Mouse (Mus musculus): ENCODE results near the gene Klhl21. TPM values are rescaled to one million over a fixed set of nuclear protein-coding genes. Genes with fewer than 3 reads are reported as not detected.

The Klhl21 gene
- polyA plus RNA-seq, 2 experiments, result 2.3 to 4.4 TPM

GRCm38 (mm10) chr4:151994228-151995171, 14.1 kb upstream of the Klhl21 start:
- TF ChIP-seq CTCF (IDR thresholded peaks at IDR 0.05; ENCODE audit: low read depth) (no peak), EP300 (IDR thresholded peaks at IDR 0.05; ENCODE audit: low read depth) (peak; percentile 64)

GRCm38 (mm10) chr4:151995371-151996172, 13.0 kb upstream of the Klhl21 start:
- ATAC-seq (ENCODE audit: insufficient read depth), result peak; percentile 1; the same call in 1 of the 2 replicates
- peak overlapping the region; percentile 92 for H3K9ac ChIP-seq (replicated peaks)

More at GRCm38 (mm10) chr4:151994228-151995171, 14.1 kb upstream of the Klhl21 start:
- Histone ChIP-seq H3K4me3 (ENCODE audit: insufficient read depth in 1 of 2, low read depth in 2 of 2, low read length in 2 of 2) (peak overlapping the region; percentile 76 to 81), H3K9me3 (ENCODE audit: control insufficient read depth, low read length) (no peaks in the 10 kb centered on the region), H3K27ac (no peak overlapping the region), H3K4me1 (replicated peaks; ENCODE audit: control insufficient read depth in 2 of 2, insufficient read depth in 2 of 2, low read length in 1 of 2) (peaks cover 14 to 19% of the 10 kb centered on the region in 2 experiments), H3K27me3 (ENCODE audit: control insufficient read depth, insufficient read depth, low read length) (peaks cover 14% of the 10 kb centered on the region), H3K36me3 (replicated peaks; ENCODE audit: control insufficient read depth, insufficient read depth, low read depth) (peaks cover 11% of the 10 kb centered on the region; the same call in 1 of the 2 replicates), H3K9ac (replicated peaks) (peak overlapping the region; percentile 92), H3K4me2 (ENCODE audit: low read depth) (peak overlapping the region; percentile 99)
- ATAC-seq (ENCODE audit: insufficient read depth) (no peak), DNase-seq (ENCODE audit: low read depth in 3 of 3, low spot score in 3 of 3) (peak in 2 of 3 experiments; percentile 45 to 55)
- 3% methylated on average over 61 of the region's 61 CpGs for WGBS (ENCODE audit: insufficient replicate concordance)

DNA sequence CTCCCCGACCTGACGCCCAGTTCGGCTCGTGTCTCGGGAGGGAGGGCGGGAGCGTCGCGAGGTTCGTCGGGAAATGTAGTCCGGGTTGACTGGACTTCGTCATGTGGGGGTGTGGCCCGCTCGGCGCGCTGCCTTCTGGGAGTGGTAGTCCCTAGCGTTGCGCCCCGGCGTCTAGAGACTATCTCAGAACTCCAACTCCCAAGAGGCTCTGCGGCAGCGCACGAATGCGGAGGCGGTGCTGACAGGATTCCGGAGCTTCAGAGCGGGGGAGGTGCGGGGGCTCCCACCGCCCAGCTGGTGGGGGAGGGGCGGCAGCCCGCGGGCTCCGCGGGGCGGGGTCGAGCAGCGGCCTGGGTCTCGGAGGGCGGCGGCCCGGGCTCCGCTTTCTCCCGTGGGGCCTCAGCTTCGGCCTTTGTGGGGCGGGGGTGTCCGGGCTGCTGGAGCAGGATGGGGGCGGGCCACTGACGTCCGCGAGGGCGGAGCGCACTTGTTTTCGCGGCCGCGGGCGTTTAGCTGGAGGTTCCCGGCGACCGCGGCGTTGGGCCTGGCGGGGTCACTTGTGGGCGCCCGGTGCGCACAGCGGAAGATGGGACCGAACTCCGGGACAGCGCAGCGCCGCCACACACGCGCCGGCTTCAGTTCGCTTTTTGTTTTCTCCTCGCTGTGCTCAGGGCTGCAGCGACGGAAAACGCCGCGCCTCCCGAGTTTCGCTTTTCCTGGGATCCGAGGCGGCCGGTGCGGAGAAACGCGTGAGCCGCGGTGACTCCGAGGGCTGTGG, 12.2 kb upstream of the Klhl21 start, which contains the start of gene Phf13:
Gene Phf13 (minus strand): TSS at position 86 of the 778 bp plus-strand sequence.
- peak within 1 kb of the TSS; percentile 80 for H3K27ac ChIP-seq
- DNase-seq (ENCODE audit: low read depth in 3 of 3, low spot score in 3 of 3) (peak; percentile 98), ATAC-seq (ENCODE audit: insufficient read depth) (peak; percentile 95)
- H3K4me3 ChIP-seq (ENCODE audit: insufficient read depth in 1 of 2, low read depth in 2 of 2, low read length in 2 of 2), result peak within 1 kb of the TSS; percentile 81 to 83
- H3K9me3 ChIP-seq (ENCODE audit: control insufficient read depth, low read length), result no peaks in the 10 kb centered on the region
- peaks cover 14 to 19% of the 10 kb centered on the region in 2 experiments for H3K4me1 ChIP-seq (replicated peaks; ENCODE audit: control insufficient read depth in 2 of 2, insufficient read depth in 2 of 2, low read length in 1 of 2)
- TF ChIP-seq EP300 (IDR thresholded peaks at IDR 0.05; ENCODE audit: low read depth), result no peak
- 0 out of 2 replicates have a peak, but pooled peaks have one; percentile 11 for TF ChIP-seq CTCF (IDR thresholded peaks at IDR 0.05; ENCODE audit: low read depth)
- WGBS (ENCODE audit: insufficient replicate concordance), result under 1% methylated on average over 94 of the region's 94 CpGs
- H3K27me3 ChIP-seq (ENCODE audit: control insufficient read depth, insufficient read depth, low read length), result peaks cover 14% of the 10 kb centered on the region
- peak within 1 kb of the TSS; percentile 97 for H3K9ac ChIP-seq (replicated peaks)
- peak within 1 kb of the TSS; percentile 99 for H3K4me2 ChIP-seq (ENCODE audit: low read depth)
- H3K36me3 ChIP-seq (replicated peaks; ENCODE audit: control insufficient read depth, insufficient read depth, low read depth), result peaks cover 8% of the 10 kb centered on the region; the same call in 1 of the 2 replicates

More at GRCm38 (mm10) chr4:151995371-151996172, 13.0 kb upstream of the Klhl21 start:
- Histone ChIP-seq H3K4me1 (replicated peaks; ENCODE audit: control insufficient read depth in 2 of 2, insufficient read depth in 2 of 2, low read length in 1 of 2) (peaks cover 14 to 19% of the 10 kb centered on the region in 2 experiments), H3K27ac (peak overlapping the region; percentile 15), H3K36me3 (replicated peaks; ENCODE audit: control insufficient read depth, insufficient read depth, low read depth) (peaks cover 8% of the 10 kb centered on the region; the same call in 1 of the 2 replicates), H3K9me3 (ENCODE audit: control insufficient read depth, low read length) (no peaks in the 10 kb centered on the region), H3K4me2 (ENCODE audit: low read depth) (peak overlapping the region; percentile 99), H3K4me3 (ENCODE audit: insufficient read depth in 1 of 2, low read depth in 2 of 2, low read length in 2 of 2) (peak overlapping the region; percentile 76 to 81), H3K27me3 (ENCODE audit: control insufficient read depth, insufficient read depth, low read length) (peaks cover 14% of the 10 kb centered on the region)
- TF ChIP-seq EP300 (IDR thresholded peaks at IDR 0.05; ENCODE audit: low read depth), result no peak
- no peak for TF ChIP-seq CTCF (IDR thresholded peaks at IDR 0.05; ENCODE audit: low read depth)
- DNase-seq (ENCODE audit: low read depth in 3 of 3, low spot score in 3 of 3), result no peak
- WGBS (ENCODE audit: insufficient replicate concordance), result 1% methylated on average over 96 of the region's 111 CpGs

DNA sequence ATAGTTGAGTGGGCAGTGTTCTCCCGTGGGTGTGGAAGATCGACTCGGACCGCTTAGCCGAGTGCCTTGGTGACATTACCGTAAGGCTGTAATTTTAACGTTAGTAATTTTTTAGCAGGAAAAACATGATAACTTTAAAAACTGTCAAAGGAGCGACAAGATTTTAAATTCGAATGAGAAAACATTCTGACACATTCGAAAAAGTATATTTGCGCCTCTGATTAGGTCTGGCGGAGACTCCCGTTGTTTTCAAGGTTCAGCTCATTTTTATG, 11.7 kb upstream of the Klhl21 start:
- Histone ChIP-seq H3K27me3 (ENCODE audit: control insufficient read depth, insufficient read depth, low read length) (peaks cover 14% of the 10 kb centered on the region), H3K4me1 (replicated peaks; ENCODE audit: control insufficient read depth in 2 of 2, insufficient read depth in 2 of 2, low read length in 1 of 2) (peaks cover 14 to 19% of the 10 kb centered on the region in 2 experiments), H3K9ac (replicated peaks) (peak overlapping the region; percentile 97), H3K36me3 (replicated peaks; ENCODE audit: control insufficient read depth, insufficient read depth, low read depth) (peaks cover 3% of the 10 kb centered on the region; the same call in 1 of the 2 replicates), H3K4me3 (ENCODE audit: insufficient read depth in 1 of 2, low read depth in 2 of 2, low read length in 2 of 2) (peak overlapping the region; percentile 81 to 83), H3K9me3 (ENCODE audit: control insufficient read depth, low read length) (no peaks in the 10 kb centered on the region), H3K4me2 (ENCODE audit: low read depth) (peak overlapping the region; percentile 85), H3K27ac (peak overlapping the region; percentile 80)
- 3% methylated on average over 13 of the region's 13 CpGs for WGBS (ENCODE audit: insufficient replicate concordance)
- no peak for TF ChIP-seq CTCF (IDR thresholded peaks at IDR 0.05; ENCODE audit: low read depth)
- ATAC-seq (ENCODE audit: insufficient read depth) (no peak), DNase-seq (ENCODE audit: low read depth in 3 of 3, low spot score in 3 of 3) (no peak)

Data from liver, embryonic 14.5 days (tissue).